Mouse (Mus musculus): ENCODE results near the gene Furin.

The Furin gene

GRCm38 (mm10) chr7:80405188-80405695, at the start of gene Furin:
TSS of gene Furin (minus strand) at chr7:80405436.
- DNase-seq = no peak

DNA sequence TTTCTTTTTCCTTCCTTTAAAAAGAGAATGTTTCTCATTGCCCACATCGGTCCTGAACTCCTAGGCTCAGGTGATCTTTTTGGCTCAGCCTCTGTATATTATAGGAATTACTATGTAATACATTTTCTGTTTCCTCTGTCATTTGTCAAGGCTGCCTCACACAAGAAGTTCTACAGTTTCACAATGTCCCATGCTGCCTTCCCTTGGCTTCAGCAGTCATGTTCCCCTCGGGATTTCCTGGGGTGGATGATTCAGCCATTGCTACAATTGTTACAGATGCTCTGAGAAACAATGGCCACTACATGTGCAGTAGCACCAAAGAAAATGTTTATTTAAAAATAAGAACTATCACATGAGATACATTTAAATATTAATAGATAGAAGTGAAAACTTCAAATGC, 49.5 kb upstream of the Furin start:
- DNase-seq = no peak

- no peak for DNase-seq
Observed at GRCm38 (mm10) chr7:80453997-80454396, 48.8 kb upstream of the Furin start.

DNA sequence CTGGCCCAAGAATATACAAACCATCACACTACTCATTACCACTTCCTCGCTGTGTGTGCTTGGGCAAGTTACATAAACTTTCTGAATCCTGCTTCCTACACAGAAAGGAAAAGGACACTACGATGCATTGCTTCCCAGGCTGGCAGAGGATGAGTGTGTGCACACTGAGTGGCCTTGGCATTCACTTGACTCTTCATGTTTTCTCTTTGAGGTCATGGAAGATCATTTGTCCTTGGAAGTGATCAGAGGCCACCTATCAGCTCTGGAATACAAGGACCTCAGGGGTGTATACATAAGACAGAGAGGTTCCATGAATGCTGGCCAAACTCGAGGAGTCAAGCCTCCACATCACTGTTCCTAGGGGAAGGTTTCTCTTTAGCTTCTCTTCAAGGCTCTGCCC, 47.9 kb upstream of the Furin start:
- DNase-seq = no peak

- no peak for DNase-seq
Observed at GRCm38 (mm10) chr7:80452241-80452640, 47.0 kb upstream of the Furin start.

- DNase-seq = no peak
Observed at GRCm38 (mm10) chr7:80451550-80452232, 46.5 kb upstream of the Furin start.

- no peak for DNase-seq
Observed at GRCm38 (mm10) chr7:80450354-80450753, 45.1 kb upstream of the Furin start.

- no peak for DNase-seq
Observed at GRCm38 (mm10) chr7:80449620-80450091, 44.4 kb upstream of the Furin start.

- DNase-seq = no peak
Observed at GRCm38 (mm10) chr7:80447336-80447735, 42.1 kb upstream of the Furin start.

DNA sequence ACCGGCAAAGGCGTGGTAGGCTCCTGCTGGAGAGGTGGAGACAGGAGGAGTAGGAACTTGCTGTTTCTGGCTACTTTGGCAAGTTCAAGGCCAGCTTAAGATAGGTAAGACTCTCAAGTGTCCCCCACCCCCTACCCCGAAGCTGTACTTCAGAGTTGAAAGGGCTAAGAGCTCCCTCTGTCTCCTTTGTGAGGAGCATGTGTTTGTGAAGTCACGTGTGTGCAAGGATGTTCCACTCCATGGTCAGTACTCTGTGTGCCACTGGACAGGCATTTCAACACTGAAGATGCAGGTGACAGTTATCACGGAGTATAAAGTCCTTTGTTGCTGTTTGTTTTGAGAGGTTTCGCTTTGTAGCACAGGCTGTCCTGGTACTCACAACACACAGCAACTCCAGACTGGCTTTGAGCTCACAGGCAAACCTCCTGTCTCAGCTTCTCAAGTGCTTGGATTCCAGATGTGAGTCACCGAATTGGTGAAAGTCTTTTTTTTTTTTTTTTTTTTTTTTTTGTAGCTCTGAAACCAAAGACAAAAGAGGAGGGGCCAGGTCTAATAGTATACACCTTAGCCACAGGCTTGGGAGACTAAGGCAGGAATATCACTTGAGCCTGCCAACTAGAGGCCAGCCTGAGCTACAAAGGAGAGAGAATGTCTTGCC, 41.1 kb upstream of the Furin start:
- DNase-seq = no peak

- peak in 1 of 2 experiments; percentile 21 for DNase-seq
Observed at GRCm38 (mm10) chr7:80445492-80445891, 40.3 kb upstream of the Furin start.

DNA sequence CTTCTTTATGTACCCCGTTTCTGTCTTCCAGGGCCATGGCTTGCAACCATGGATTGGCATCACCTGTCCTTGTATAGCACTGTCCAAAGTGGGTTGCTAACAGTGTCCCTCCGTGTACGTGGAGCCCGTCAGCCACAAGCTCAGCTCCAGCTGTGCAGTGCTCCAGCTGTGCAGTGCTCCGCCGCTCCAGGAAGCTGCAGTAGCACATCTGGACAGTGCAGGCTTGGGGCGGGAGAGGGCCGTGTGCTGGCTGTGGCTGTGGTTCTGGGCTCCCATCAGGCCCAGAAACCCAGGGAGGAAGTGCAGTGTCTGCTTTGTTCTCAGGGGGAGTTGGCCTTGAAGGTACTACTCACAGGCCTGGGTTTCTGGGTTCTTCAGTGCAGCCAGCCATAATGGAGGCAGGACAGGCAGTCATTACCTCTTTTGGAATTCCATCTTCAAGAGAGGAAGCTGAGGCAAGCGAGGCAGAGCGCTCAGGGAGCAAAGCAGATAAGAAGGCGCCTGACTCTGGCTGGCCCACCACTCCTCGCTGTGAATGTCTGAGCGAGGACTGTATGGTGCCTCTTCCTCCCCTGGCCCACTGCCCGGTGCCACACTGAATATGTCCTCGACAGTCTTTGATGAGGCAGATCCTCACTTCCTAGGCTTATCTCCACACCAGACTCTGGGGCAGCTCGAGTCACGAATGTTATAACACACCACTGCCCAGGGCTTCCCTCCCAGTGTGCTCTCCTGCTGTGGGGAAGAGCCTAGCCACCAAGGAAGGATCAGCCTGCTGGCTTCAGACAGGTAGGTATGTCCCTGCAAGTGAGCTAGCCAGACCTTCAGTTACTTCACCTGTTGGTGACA, 39.4 kb upstream of the Furin start:
- no peak for DNase-seq

DNA sequence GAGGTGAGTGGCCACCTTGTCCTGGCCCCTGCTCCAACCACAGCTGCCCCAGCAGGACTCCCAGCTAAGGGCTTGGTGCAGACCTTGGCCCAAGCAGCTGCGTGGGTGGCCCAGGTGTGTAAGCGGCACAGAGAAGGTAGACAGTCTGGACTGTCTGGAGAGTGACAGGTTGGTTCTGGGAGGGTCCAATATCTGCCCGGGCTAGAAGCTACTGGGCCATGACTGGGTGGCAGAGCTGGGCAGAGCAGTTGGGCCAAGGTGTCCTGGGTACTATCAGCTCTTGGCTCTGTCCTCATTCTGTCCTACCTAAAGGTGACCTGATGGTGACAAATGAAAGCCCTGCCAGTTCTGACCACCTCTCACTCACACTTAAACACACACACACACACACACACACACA, 37.9 kb upstream of the Furin start:
- DNase-seq = no peak

DNA sequence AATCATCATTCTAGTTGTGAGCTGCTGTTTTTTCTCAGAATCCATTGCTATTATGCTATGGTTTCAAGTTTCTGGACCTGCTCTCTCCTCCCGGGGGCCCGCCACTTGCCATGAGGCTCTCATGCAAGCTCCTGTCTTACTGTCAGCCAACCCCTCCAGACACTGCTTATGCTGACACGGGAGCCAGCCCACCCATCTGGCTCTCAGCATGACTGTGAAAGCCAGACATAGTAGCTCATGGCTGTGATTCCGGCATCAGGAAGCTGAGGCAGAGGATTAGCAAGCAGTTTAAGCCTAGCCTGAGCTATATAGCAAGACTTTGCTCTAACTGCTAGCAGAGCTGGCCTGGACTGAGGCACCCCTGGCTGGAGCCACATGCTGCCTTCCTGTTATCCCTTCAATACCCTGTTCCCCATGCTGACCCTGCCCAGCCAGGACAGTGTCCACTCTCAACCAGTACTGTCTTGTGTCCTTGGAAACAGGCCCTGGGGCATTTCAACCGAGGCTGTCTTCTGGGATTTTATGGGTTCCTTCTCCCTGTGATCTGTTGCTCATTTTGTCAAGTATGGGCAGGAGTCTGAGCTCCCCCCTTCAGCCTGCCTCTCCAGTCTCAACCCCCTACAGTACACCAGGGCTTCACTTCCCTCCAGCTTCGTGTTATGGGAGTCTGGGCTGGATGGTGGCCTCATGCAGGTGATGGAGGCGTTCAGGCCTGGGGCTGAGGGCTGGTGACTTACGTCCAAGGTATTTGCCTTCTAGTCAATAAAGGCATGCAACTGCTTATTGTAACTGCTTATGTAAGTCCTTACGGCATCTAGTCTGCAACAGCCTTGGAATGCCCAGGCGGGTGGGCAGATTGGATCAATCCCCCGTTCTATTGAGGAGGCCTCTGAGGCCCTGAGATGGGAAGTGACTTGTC, 37.0 kb upstream of the Furin start:
- no peak for DNase-seq

DNA sequence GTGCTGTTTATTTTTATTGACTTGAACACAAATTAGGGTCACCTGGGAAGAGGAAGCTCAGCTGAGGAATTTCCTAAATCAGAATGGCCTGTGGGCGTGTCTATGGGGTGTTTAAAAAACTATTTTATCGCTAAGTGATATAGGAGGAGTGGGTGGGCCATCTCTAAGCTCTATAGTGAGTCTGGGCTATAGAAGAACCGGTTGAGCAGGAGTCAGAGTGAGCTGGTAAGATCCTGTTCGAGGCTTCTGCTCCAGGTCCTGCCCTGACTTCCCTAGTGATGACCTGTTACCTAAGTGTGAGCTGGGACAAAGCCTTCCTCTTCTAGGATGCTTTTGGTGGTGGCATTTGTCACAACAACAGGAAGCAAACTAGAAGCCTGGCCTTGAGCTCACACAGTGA, 35.4 kb upstream of the Furin start:
- no peak for DNase-seq

- DNase-seq = no peak
Observed at GRCm38 (mm10) chr7:80439789-80440488, 34.7 kb upstream of the Furin start.

- DNase-seq = peak in 1 of 2 experiments; percentile 39
Observed at GRCm38 (mm10) chr7:80439032-80439760, 34.0 kb upstream of the Furin start.

DNA sequence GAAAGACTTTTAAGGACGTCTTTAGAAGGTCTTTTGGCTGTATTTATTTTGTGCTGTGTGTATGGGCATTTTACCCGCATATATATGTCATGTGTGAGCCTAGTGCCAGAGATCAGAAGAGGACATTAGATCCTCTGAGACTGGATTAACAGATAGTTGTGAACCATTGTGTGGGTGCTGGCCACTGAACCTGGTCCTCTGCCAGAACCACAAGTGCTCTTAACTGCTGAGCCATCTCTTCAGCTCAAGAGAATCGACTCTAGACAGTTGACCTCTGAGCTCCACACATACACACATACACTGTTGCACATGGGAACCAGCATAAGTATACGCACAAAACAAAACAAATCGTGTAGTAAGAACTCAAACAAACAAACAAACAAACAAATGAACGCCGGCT, 31.3 kb upstream of the Furin start:
- no peak for DNase-seq

DNA sequence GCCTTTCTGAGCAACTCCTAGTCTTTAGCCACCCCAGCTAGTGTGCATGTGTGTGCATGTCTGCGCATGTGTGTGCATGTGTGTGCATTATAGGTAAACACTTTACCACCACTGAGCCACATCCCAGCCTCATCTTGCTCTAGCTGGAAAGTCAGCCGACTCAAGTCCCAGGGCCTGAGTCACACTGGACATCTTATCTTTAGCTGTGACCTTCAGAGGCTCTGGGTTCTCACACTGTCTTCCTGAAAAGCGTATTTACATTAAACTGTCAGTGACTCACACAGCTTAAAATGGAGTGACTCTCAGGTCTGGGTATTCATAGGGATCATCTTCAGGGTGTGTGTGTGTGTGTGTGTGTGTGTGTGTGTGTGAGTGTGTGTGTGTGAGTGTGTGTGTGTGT, 30.4 kb upstream of the Furin start:
- DNase-seq = no peak

DNA sequence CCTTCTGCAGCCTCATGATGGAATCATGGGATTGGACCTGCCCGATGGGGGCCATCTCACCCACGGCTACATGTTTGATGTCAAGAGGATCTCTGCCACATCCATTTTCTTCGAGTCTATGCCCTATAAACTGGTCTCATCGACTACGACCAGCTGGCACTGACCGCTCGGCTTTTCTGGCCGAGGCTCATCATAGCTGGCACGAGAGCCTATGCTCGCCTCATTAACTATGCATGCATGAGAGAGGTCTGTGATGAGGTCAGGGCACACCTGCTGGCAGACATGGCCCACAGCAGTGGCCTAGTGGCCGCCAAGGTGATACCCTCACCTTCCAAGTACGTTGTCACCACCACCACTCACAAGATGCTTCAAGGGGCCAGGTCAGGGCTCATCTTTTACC, 24.4 kb upstream of the Furin start:
- no peak for DNase-seq

- no peak for DNase-seq
Observed at GRCm38 (mm10) chr7:80427730-80428129, 22.5 kb upstream of the Furin start.

Data from kidney, postnatal 4 days (tissue).